Mouse (Mus musculus): ENCODE results near the gene Cdkn3.
"Not testable (repeated sequence)": the region's sequence is repeated elsewhere in the genome, so short reads cannot be mapped to it uniquely, and the experiment has no call there.

The Cdkn3 gene

GRCm38 (mm10) chr14:46760355-46761029 is at the start of gene Cdkn3:
Cdkn3 (plus strand) TSS chr14:46760541.
- DNase-seq (ENCODE audit: low spot score), result peak; percentile 86

- no peak for DNase-seq (ENCODE audit: low spot score)
Measured at GRCm38 (mm10) chr14:46718483-46718922, 41.8 kb upstream of the Cdkn3 start.

DNA sequence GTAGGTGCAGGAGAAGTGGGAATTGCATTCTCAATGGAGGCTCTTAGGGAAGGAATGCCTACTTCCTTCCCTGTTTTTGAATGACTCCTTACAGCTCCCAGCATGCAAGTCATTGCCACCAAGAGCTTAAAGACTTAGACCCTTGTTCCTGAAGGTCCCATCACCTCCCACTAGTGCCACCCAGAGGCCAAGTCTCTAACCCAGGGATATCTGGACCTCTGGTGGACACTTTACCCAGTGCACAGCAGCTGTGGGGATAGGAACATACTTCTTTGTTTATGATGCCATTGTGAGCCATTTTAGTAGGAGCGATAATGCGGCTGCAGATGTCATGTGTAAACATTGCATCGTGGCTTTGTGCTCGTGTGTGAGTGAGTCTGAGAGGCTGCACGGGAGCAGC is 38.3 kb upstream of the Cdkn3 start:
- DNase-seq (ENCODE audit: low spot score), result no peak

- DNase-seq (ENCODE audit: low spot score), result peak; percentile 63
Measured at GRCm38 (mm10) chr14:46723828-46724227, 36.5 kb upstream of the Cdkn3 start.

DNA sequence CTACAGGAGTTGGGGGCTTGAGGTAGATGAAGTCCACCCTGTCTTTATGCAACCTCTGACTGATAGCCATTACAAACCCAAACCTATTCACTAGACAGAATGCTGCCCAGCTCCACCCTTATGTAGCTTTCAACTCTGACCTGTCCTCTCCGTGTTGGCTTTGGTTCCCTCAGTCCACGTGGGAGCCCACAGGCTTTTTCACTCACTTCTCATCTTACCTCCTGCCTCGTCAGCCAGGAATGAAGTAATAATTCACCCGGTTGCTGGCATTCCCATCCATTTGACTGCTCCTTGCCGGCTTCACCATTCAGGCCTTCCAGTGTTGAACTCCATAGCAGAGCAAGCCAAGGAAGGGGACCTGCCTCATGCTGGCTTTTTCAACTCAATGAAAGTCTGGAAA is 35.4 kb upstream of the Cdkn3 start:
- no peak for DNase-seq (ENCODE audit: low spot score)

GRCm38 (mm10) chr14:46725743-46726142 is 34.6 kb upstream of the Cdkn3 start:
- no peak for DNase-seq (ENCODE audit: low spot score)

DNA sequence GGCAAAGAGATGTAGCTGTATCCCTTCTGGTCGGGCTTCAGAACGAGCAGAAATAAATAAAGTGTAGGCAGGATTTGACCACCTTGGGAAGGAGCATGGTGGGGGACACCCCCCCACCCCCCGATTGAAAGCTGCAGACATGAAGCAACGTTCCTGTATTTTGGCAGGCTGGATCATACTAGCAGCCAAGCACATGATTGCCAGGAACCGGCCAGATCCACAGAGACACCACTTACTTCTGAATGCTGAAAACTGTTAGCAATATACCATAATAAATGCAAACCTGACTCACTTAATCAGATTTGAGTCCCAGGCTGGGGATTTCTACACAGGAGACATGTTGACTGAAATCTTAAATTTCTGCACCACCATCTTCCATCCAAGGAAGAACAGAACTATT is 26.1 kb upstream of the Cdkn3 start:
- DNase-seq (ENCODE audit: low spot score), result peak; percentile 14

- no peak for DNase-seq (ENCODE audit: low spot score)
Measured at GRCm38 (mm10) chr14:46734761-46735455, 25.4 kb upstream of the Cdkn3 start.

DNA sequence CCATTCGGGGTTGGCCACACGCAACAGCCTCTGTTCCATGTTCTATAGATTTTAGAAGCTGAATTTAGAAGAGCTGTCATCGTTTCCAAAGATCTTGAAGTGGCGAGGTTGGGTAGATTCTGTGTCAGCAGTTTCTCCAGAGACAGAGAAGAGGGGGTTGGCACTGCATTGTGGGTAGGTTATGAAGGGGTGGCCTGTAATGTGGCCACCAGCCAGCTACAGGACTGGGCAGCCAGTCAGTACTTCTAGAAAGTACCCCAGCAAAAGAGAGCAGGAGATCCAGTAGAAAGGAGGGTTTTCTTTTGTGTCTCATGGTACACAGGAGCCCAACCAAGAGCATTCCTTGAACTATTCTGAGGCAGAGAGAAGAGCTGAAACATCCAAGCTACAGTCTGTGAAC is 24.0 kb upstream of the Cdkn3 start:
- DNase-seq (ENCODE audit: low spot score), result no peak

- not testable (repeated sequence) for DNase-seq (ENCODE audit: low spot score)
Measured at GRCm38 (mm10) chr14:46737346-46737745, 23.0 kb upstream of the Cdkn3 start.

GRCm38 (mm10) chr14:46742674-46743073 is 17.7 kb upstream of the Cdkn3 start:
- DNase-seq (ENCODE audit: low spot score), result no peak

DNA sequence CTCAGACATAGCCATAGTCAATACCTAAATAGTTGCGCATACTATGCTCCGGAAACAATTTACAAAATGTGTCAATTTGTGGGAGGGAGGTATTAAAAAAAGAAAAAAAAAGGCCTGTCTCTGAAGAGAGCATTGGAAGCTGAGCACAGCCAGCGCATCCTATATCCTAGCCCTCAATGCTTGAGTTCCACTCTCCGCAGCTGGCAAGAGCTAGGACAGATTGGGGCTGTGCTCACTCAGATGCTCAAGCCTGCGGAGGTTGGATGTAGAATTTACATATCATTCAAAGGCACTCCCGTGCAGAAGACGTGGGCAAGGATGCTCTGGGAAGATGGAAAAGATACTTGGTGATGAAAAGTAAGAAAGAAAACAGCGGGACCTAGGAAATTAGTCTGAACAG is 14.9 kb upstream of the Cdkn3 start:
- no peak for DNase-seq (ENCODE audit: low spot score)

DNA sequence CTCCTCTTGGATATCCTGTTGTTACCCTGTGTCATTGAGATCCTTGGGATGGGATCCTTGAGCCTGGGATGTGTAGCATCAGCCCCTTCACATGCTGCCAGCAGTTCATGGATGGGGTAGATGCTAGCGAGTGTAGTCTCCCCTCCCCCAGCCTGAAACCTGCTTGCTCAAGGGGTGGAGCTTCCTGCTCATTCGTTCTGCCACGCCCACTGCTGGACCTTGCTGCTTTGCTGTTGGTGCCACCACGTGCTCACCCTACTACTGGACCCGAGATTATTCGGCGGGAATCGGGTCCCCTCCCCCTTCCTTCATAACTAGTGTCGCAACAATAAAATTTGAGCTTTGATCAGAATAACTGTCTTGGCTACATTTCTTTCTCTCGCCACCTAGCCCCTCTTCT is 6.0 kb upstream of the Cdkn3 start:
- not testable (repeated sequence) for DNase-seq (ENCODE audit: low spot score)

GRCm38 (mm10) chr14:46755851-46756250 is 4.5 kb upstream of the Cdkn3 start:
- no peak for DNase-seq (ENCODE audit: low spot score)

GRCm38 (mm10) chr14:46757736-46758135 is 2.6 kb upstream of the Cdkn3 start:
- no peak for DNase-seq (ENCODE audit: low spot score)

DNA sequence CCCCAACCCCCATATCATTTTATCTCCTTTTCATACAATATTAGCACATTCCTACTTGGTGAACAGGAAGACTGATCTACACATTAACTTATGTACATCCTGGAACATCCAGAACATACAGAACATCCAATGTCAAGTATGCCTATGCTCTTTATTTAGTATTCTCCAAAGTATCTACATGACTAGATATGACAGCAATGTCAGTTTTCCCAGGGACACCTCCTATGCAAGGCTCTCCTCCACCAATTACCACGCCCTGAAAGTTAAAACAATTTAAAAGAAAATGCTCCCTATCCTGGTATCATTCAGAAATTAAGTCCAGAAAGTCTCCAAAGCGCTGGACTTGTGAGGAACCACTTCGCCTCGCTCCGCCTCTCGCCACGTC is 379 bp upstream of the Cdkn3 start:
- no peak for DNase-seq (ENCODE audit: low spot score)

DNA sequence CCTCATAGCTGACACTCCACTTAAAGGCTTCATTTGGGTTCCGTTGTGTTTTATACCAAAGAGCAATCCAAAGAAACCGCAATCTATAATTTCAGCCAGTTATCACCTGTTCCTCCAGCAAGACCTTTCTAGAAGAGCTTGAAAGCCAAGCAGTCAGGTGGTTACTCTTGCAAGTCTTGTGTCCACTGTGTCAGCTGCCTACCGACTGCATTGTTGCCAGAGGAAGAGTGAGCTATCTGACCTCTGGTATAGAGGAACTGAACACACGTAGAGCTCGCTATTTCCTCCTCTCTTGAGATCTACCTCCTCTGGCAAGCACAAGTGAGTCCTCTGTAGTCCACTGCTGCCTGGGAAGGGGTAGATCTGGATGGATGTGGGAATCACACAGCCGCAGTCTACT is 845 bp downstream of the Cdkn3 start:
- no peak for DNase-seq (ENCODE audit: low spot score)

DNA sequence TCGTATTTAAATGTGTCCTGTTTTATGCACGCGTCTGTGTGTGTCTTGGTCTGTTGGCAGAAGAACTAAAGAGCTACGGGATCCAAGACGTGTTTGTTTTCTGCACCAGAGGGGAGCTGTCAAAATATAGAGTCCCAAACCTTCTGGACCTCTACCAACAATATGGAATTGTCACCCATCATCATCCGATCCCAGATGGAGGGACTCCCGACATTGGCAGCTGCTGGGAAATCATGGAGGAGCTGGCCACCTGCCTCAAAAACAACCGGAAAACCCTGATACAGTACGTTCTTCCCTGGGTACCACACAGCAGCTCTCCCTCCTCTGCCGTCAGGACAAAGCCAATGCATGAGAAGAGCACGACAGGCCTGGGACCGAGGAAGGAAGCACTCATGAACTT is 6.8 kb downstream of the Cdkn3 start:
- DNase-seq (ENCODE audit: low spot score), result no peak

GRCm38 (mm10) chr14:46770036-46770435 is 9.7 kb downstream of the Cdkn3 start:
- DNase-seq (ENCODE audit: low spot score), result no peak

DNA sequence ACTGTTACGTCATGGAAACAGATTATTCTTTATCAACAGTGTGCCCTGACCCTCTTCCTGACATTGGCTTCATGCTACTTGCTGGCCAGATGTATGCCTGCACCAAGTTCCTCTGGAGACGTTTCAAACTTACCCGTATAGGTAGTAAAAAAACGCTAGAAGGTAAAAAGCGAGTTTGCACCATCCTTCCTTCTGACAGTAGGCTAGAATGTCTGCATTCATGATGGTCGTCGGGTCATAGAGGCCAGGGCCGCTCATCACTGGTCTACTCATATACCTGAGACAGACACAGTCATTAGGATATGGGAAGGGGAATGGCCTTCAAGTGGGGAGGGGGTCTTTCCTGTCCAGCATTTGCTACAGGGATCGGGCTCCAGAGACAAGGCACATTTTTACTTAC is 18.4 kb downstream of the Cdkn3 start:
- DNase-seq (ENCODE audit: low spot score), result no peak

- no peak for DNase-seq (ENCODE audit: low spot score)
Measured at GRCm38 (mm10) chr14:46779217-46779616, 18.9 kb downstream of the Cdkn3 start.

- no peak for DNase-seq (ENCODE audit: low spot score)
Measured at GRCm38 (mm10) chr14:46781086-46781485, 20.7 kb downstream of the Cdkn3 start.

DNA sequence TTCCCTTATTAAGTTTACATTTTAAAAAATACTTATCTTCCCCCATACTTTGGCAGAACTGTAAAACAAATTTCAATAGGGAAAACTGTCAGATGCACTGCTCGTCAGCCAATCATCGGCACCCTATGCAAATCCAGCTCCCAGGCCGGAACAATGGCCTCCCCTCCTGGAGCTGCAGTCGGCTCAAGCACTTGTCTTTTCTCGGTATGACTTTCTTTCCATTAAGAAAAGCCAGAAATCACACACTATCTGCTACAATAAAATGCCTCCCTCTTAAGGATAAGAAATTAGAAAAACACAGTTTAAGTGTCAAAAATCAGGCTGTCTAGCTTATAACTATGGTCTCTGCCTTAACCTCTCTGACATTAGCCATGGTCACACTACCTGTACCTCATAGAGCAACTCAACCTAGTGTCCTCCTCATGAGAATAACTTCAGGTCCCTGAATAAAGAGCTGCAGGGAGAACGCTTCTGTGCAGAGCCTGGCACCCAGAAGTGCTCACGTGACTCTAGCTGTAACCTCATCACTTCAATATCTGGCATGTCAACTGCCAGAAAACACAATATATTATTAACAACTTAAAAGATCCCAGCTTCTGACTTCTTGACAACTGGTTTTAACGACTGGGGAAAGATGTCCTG is 22.0 kb downstream of the Cdkn3 start:
- DNase-seq (ENCODE audit: low spot score), result no peak
